Mouse (Mus musculus) heart, adult 2 months (tissue): ENCODE results near the gene Ankrd60. TPM values are rescaled to one million over a fixed set of nuclear protein-coding genes. Genes with fewer than 3 reads are reported as not detected.

Source experiments
- DNase-seq, 2 experiments: peaks; one replicate each; pipeline ENCODE4 v3.0.0; 2021
- H3K27ac ChIP-seq: fragments of 200-600 bp; 2 replicates; pipeline ENCODE4 v1.8.1; 2022
- H3K27me3 ChIP-seq: fragments of 200-500 bp; 2 replicates; pipeline ENCODE4 v1.6.1; 2012; ENCODE audit warnings: mild to moderate bottlenecking, low read length, inconsistent platforms, mixed read lengths; ENCODE audit not compliant: control insufficient read depth, insufficient read depth
- H3K36me3 ChIP-seq: fragments of 200-500 bp; 2 replicates; pipeline ENCODE4 v1.6.1; 2012; ENCODE audit warnings: low read length, inconsistent platforms; ENCODE audit not compliant: control insufficient read depth, insufficient read depth
- H3K4me1 ChIP-seq: fragments of 200-500 bp; 2 replicates; pipeline ENCODE4 v1.6.1; 2011; ENCODE audit warnings: low read length; ENCODE audit not compliant: control insufficient read depth, insufficient read depth
- H3K4me3 ChIP-seq: fragments of 200-600 bp; 2 replicates; pipeline ENCODE4 v1.8.1; 2022
- H3K79me2 ChIP-seq: fragments of 200-500 bp; replicated peaks from 2 replicates; pipeline ENCODE4 v1.6.1; 2012; ENCODE audit warnings: mild to moderate bottlenecking, inconsistent platforms, low read length, moderate library complexity, mixed read lengths; ENCODE audit not compliant: control insufficient read depth, insufficient read depth
- H3K9ac ChIP-seq: fragments of 200-500 bp; 2 replicates; pipeline ENCODE4 v1.6.1; 2012; ENCODE audit warnings: low read depth, mild to moderate bottlenecking, control low read depth, inconsistent platforms, low read length, mixed read lengths
- CTCF ChIP-seq: fragments of 200-600 bp; IDR thresholded peaks from 2 replicates; pipeline ENCODE4 v1.8.1; 2022; ENCODE audit warnings: antibody characterized with exemption, mild to moderate bottlenecking, moderate library complexity
- EP300 ChIP-seq: fragments of 200-500 bp; IDR thresholded peaks from 2 replicates; pipeline ENCODE4 v1.6.1; 2011; ENCODE audit warnings: low read depth, low read length, control low read depth; ENCODE audit not compliant: insufficient read depth
- POLR2A ChIP-seq: fragments of 200-500 bp; IDR thresholded peaks from 2 replicates; pipeline ENCODE4 v1.6.1; 2011; ENCODE audit warnings: mild to moderate bottlenecking, low read depth, low read length, control low read depth; ENCODE audit not compliant: insufficient read depth
- WGBS: fragments of 180-500 bp; shearing (Covaris S2); methylation state at CpG from one replicate; pipeline ENCODE4 v1.1.7; 2018; 5-methylcytosine and 5-hydroxymethylcytosine counted together
- intact Hi-C: fragments of 180-260 bp; cut with DNase I; formaldehyde crosslinking; loops from one replicate; pipeline ENCODE4 v1.15.1; 2025
- polyA plus RNA-seq: library from polyadenylated mRNA; depleted of rRNA; stranded (reverse); fragments of >200 nt; gene quantifications from 2 replicates; pipeline ENCODE4 v1.2.3, GENCODE M21; 2012
- total RNA-seq, 2 experiments: library from RNA; stranded (reverse); gene quantifications; 2 replicates each; pipeline ENCODE4 v1.2.3; 2021

Ankrd60 gene
- total and polyA plus RNA-seq, 3 experiments, result not detected

- H3K9ac ChIP-seq, result 0 out of 2 replicates have a peak overlapping the region, but pooled peaks have one; percentile 35
Observed at GRCm38 (mm10) chr2:173586118-173586968, 8.2 kb upstream of the Ankrd60 start.

GRCm38 (mm10) chr2:173585387-173586117 lies 7.4 kb upstream of the Ankrd60 start:
- H3K4me1 ChIP-seq, result no peaks in the 10 kb centered on the region; the same call in 1 of the 2 replicates
- H3K36me3 ChIP-seq, result no peaks in the 10 kb centered on the region
- no peak for TF ChIP-seq POLR2A
- no peak for TF ChIP-seq CTCF
- no peak for TF ChIP-seq EP300
- H3K79me2 ChIP-seq, result no peaks in the 10 kb centered on the region
- H3K9ac ChIP-seq, result no peak overlapping the region
- no peak overlapping the region for H3K27ac ChIP-seq
- no peak for DNase-seq
- H3K4me3 ChIP-seq, result no peak overlapping the region
- 38% methylated on average over 54 of the region's 54 CpGs for WGBS
- intact Hi-C loops, result loop anchor here (5.0 kb wide), 3 partner anchors 517 to 1317 kb away; partner anchors contain the start of gene Gnas
- H3K27me3 ChIP-seq, result no peaks in the 10 kb centered on the region; the same call in 1 of the 2 replicates

More at GRCm38 (mm10) chr2:173586118-173586968, 8.2 kb upstream of the Ankrd60 start:
- peak; percentile 74 to 84 for DNase-seq
- peak overlapping the region; percentile 27; the same call in 1 of the 2 replicates for H3K4me3 ChIP-seq
- TF ChIP-seq CTCF, result no peak; the same call in 1 of the 2 replicates
- no peak for TF ChIP-seq POLR2A
- TF ChIP-seq EP300, result no peak
- H3K79me2 ChIP-seq, result no peaks in the 10 kb centered on the region
- no peaks in the 10 kb centered on the region; the same call in 1 of the 2 replicates for H3K27me3 ChIP-seq
- WGBS, result 7% methylated on average over 68 of the region's 68 CpGs
- no peaks in the 10 kb centered on the region; the same call in 1 of the 2 replicates for H3K4me1 ChIP-seq
- intact Hi-C loops, result loop anchor here (5.0 kb wide), 3 partner anchors 516 to 1316 kb away; partner anchors contain the start of gene Gnas
- H3K27ac ChIP-seq, result no peak overlapping the region
- H3K36me3 ChIP-seq, result no peaks in the 10 kb centered on the region

- Histone ChIP-seq H3K79me2 (no peaks in the 10 kb centered on the region), H3K4me1 (no peaks in the 10 kb centered on the region; the same call in 1 of the 2 replicates), H3K36me3 (no peaks in the 10 kb centered on the region), H3K4me3 (no peak overlapping the region), H3K27ac (no peak overlapping the region), H3K27me3 (no peaks in the 10 kb centered on the region; the same call in 1 of the 2 replicates), H3K9ac (no peak overlapping the region)
- no peak for DNase-seq
- intact Hi-C loops, result no loop called here
- WGBS, result 75% methylated on average over 15 of the region's 15 CpGs
- no peak for TF ChIP-seq CTCF
- no peak for TF ChIP-seq EP300
- no peak for TF ChIP-seq POLR2A
Observed at GRCm38 (mm10) chr2:173584361-173584760, 6.2 kb upstream of the Ankrd60 start.

- H3K79me2 ChIP-seq, result no peaks in the 10 kb centered on the region
- no peaks in the 10 kb centered on the region; the same call in 1 of the 2 replicates for H3K4me1 ChIP-seq
- H3K4me3 ChIP-seq, result no peak overlapping the region
- no peak overlapping the region for H3K9ac ChIP-seq
- no peak overlapping the region for H3K27ac ChIP-seq
- no peaks in the 10 kb centered on the region for H3K36me3 ChIP-seq
- TF ChIP-seq EP300 (no peak), POLR2A (no peak), CTCF (peak; percentile 79)
- no peaks in the 10 kb centered on the region; the same call in 1 of the 2 replicates for H3K27me3 ChIP-seq
- whole genome bisulfite sequencing, result 56% methylated on average over 5 of the region's 5 CpGs
- no peak for DNase-seq
- intact Hi-C loops, result no loop called here
Observed at GRCm38 (mm10) chr2:173583455-173583854, 5.3 kb upstream of the Ankrd60 start.

- intact Hi-C loops, result no loop called here
- H3K27me3 ChIP-seq, result peaks cover 2% of the 10 kb centered on the region; the same call in 1 of the 2 replicates
- 89% methylated on average over 3 of the region's 3 CpGs for WGBS
- no peak overlapping the region for H3K27ac ChIP-seq
- no peak for DNase-seq
- H3K9ac ChIP-seq, result no peak overlapping the region
- no peaks in the 10 kb centered on the region for H3K79me2 ChIP-seq
- TF ChIP-seq CTCF (no peak), EP300 (no peak), POLR2A (no peak)
- no peak overlapping the region for H3K4me3 ChIP-seq
- no peaks in the 10 kb centered on the region for H3K36me3 ChIP-seq
- H3K4me1 ChIP-seq, result no peaks in the 10 kb centered on the region; the same call in 1 of the 2 replicates
Observed at GRCm38 (mm10) chr2:173582903-173583302, 4.7 kb upstream of the Ankrd60 start.
